Mouse (Mus musculus): ENCODE data around the gene Cdh11. TPM values are rescaled to one million over a fixed set of nuclear protein-coding genes. Genes with fewer than 3 reads are reported as not detected.
"Not testable (repeated sequence)": the region's sequence is repeated elsewhere in the genome, so short reads cannot be mapped to it uniquely, and the experiment has no call there.

The Cdh11 gene
- total RNA-seq, 2 experiments from 2014 or later = 0.15 TPM; not detected in 1

- ATAC-seq (replicated peaks; ENCODE audit: poor library complexity, severe bottlenecking) = no peak
Observed at GRCm38 (mm10) chr8:102725496-102725895, 59.9 kb downstream of the Cdh11 start.

- no peak for ATAC-seq (replicated peaks; ENCODE audit: poor library complexity, severe bottlenecking)
Observed at GRCm38 (mm10) chr8:102715956-102716355, 69.5 kb downstream of the Cdh11 start.

DNA sequence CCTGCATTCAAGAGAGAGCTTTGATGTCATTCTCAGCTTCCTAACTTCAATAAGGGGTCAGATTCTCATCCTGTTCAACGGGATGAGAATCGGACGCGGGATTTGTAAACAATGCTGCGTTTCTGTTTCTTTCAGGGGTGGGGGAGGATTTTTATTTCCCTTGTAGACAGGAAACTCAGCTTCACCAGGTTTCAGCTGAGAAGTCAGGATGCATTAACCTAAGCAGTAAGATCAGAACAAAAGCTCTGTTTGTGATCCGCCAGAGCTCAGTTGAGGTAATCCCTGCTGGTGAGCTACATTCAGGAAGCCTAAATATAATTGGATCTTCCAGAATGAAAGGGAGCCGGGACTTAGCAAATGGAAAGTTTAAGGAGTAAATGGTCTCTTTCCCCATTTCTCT, 78.1 kb downstream of the Cdh11 start:
- ATAC-seq (replicated peaks; ENCODE audit: poor library complexity, severe bottlenecking) = no peak

DNA sequence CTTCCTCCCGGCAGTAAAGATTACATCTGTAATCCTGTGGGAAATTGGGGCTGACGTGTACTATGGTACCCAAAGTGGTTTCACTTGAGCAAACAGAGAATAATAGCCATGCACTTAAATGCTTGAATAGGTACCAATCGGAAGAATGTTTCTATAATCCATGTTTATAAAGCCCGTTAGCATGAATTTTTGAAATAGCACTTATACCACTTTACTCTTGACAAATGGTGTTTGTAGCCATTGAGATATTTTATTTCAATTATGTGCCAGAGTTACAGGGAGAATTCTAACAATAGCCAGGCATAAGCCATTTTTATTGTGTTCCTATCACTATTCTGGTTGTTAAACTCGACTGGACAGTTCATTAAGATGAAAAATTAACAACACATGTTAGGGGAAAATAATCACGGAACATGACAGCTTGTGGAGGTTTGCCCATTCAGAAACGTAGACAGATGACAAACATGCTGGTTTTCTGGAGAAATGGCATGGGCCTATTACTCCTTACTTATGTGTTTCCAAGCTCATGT, 80.0 kb downstream of the Cdh11 start:
- ATAC-seq (replicated peaks; ENCODE audit: poor library complexity, severe bottlenecking) = no peak

GRCm38 (mm10) chr8:102700245-102700644, 85.2 kb downstream of the Cdh11 start:
- no peak for ATAC-seq (replicated peaks; ENCODE audit: poor library complexity, severe bottlenecking)

DNA sequence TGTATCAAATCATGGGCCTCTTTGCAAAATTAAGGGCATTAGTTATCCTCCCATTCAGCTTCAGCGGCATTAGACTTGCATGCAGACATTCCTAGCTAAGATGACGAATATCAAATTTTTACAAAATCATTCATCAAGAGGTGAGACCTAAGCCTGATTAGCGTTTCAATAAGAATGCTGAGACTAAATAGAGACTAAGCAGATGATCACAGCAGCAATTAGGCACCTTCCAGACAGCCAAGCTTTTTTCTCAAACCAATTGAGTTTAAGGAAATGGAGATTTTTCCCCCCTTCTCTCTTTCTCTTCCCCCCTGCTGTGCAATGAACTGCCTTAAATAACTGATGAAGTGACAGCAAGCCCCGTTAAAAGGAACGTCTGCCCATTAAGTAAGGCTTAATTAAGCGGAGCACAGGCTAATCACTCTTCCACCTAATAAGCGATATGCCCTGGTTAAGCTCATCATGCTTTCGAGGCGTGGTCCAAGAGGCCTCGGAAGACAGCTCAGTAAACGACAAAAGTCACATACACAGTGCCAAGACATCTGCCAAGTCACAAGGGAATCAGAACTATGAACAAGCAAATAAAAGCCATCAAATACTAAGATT, 87.1 kb downstream of the Cdh11 start:
- no peak for ATAC-seq (replicated peaks; ENCODE audit: poor library complexity, severe bottlenecking)

GRCm38 (mm10) chr8:102693465-102693864, 92.0 kb downstream of the Cdh11 start:
- ATAC-seq (replicated peaks; ENCODE audit: poor library complexity, severe bottlenecking) = no peak

DNA sequence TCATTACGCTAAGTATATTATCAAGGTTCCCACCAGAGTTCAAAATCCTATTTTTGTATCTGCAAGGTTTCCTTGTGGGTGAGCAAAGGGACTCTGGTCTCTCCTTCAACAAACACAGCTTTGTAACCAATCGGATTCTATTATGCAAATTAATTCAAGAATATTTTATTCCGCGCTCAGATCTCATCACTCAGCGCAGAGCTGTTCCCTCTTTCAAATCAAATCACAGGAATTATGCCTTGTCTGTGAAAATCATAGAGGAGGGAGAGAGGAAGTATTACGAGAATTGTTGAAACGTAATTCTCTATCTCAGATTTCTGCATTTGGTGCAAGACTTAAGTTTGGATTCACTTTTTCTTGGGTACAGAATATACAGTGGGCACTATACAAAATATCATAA, 100.0 kb downstream of the Cdh11 start:
- ATAC-seq (replicated peaks; ENCODE audit: poor library complexity, severe bottlenecking) = not testable (repeated sequence)

DNA sequence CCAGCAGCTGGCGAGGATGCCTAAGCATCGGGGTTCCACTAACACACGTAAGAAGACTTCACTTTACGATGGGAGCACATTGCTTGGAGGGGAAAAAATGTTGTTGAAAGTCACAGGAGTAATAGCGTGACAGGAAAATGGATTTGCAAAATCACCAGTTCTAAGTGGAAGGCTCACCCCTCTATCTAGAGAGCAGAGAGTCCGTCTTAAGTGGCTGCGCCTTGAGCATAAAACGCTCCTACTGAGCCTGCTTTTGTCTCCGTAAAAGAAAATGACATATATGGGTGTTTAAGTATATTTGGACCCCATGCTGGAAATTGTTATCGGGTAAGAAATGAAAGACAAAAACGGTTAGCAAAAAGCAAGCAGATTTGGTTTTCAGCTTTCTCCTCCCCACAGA, 100.4 kb downstream of the Cdh11 start:
- no peak for ATAC-seq (replicated peaks; ENCODE audit: poor library complexity, severe bottlenecking)

GRCm38 (mm10) chr8:102677148-102677547, 108.3 kb downstream of the Cdh11 start:
- ATAC-seq (replicated peaks; ENCODE audit: poor library complexity, severe bottlenecking) = no peak

DNA sequence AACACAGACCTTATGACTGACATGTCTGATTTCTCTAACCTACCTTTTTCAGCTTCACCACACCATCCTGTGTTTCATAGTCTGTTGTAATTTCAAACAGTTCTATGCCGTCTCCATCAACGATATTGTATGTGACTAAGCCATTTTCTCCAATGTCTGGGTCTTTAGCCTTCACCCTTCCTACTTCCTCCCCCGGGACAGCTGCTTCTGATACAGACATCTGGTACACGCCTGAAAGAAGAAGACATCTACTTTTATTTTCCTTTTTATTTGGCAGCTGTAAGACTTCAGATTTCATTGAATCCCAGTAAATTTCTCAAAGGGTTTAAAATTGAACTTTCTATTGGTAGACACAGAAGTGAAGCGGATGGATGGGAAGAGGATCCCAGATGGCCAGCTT, 120.9 kb downstream of the Cdh11 start:
- ATAC-seq (replicated peaks; ENCODE audit: poor library complexity, severe bottlenecking) = not testable (repeated sequence)

GRCm38 (mm10) chr8:102656529-102656928, 128.9 kb downstream of the Cdh11 start:
- ATAC-seq (replicated peaks; ENCODE audit: poor library complexity, severe bottlenecking) = no peak

DNA sequence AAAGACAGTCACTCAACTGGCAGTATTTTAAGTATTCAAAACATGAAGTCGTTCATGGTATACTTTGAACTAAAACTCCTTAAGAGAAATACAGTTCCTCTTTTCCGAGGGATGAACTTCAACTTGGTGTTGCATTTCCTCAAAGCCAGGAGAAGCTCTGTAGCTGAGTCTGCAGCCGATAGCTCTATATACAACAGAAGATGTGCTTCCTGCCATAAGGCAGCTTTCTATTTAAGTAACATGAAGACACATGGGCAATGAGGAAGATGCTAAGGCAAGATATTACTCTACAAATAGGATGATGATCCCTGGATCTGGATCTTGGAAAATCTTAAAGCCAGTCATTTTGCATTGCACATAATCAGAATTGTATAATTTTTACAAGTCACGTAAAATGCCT, 133.5 kb downstream of the Cdh11 start:
- no peak for ATAC-seq (replicated peaks; ENCODE audit: poor library complexity, severe bottlenecking)

DNA sequence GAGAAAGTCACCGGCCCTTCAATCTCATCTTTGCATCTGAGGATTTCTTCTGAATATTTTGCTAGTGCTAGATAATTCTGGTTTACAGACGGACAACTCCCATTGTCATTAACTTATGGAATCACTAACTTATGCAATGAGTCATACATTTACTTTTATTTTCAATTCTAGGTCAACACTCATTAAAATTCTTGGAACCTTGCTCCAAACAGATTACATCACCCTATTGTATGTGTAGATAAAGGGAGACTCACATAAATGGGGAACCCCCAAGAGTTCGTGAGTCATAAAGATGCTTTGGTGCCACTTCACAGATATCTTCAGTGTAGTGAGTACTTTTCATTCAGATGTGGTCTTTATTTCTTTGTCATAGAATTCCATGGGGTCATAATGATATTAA, 158.3 kb downstream of the Cdh11 start:
- ATAC-seq (replicated peaks; ENCODE audit: poor library complexity, severe bottlenecking) = no peak

DNA sequence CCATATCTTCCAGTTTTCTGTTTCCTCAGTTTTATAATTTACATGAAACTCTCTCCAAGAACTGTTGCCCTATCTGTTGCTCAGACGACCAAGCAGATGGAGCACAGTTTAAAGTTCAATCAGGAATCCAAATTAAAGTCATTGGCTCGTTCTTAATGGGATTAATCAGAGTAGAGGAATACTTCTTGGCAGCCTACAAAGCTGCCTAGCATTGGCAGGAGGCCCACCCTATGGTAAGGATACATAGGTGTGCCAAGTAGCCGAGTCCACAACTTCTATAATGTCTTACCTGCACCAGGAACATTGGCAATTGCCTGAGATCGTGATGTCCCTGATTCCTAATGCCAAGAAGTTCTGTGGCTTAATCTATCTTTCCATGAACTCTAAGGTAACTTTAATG, 173.3 kb downstream of the Cdh11 start:
- no peak for ATAC-seq (replicated peaks; ENCODE audit: poor library complexity, severe bottlenecking)

GRCm38 (mm10) chr8:102601327-102601726, 184.1 kb downstream of the Cdh11 start:
- ATAC-seq (replicated peaks; ENCODE audit: poor library complexity, severe bottlenecking) = no peak

- no peak for ATAC-seq (replicated peaks; ENCODE audit: poor library complexity, severe bottlenecking)
Observed at GRCm38 (mm10) chr8:102596523-102596922, 188.9 kb downstream of the Cdh11 start.

DNA sequence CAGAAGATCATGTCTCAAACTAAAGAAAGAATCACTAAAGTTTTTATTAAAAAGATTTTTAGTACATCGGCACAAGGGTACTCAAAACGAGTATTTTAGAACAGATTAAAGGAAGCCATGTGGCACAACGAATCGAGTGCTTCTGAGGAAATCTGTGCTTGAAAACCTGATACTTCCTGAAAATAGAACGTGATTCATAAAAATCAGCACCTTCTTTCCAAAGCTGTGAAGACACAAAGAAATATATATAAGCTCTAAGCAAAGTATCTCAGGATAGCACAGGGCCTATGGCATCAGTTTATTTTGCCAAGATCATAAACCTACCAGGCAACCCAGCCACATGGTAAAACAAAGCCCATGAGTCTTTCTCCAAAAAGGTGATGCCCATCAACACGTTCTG, 191.5 kb downstream of the Cdh11 start:
- no peak for ATAC-seq (replicated peaks; ENCODE audit: poor library complexity, severe bottlenecking)
